Mouse (Mus musculus) bone marrow, adult 2 months (tissue): ENCODE measurements around the gene Fgd4.

ENCODE experiments used
- CTCF ChIP-seq: fragments of 200-500 bp; IDR thresholded peaks from 2 replicates; pipeline ENCODE4 v1.5.1; 2011; ENCODE audit warnings: low read length, control low read depth; ENCODE audit not compliant: control insufficient read depth, insufficient read depth
- POLR2A ChIP-seq: fragments of 200-500 bp; IDR thresholded peaks from 2 replicates; pipeline ENCODE4 v1.6.1; 2011; ENCODE audit warnings: low read depth, mild to moderate bottlenecking, control low read depth, low read length, borderline replicate concordance; ENCODE audit not compliant: control insufficient read depth

GRCm38 (mm10) chr16:16633730-16634129, 33.4 kb upstream of the Fgd4 start:
- no peak for TF ChIP-seq CTCF
- TF ChIP-seq POLR2A, result no peak
